Mouse (Mus musculus) liver, embryonic 14.5 days (tissue): ENCODE data around the gene Celsr1.

Experiments used
- CTCF ChIP-seq: IDR thresholded peaks from 2 replicates; pipeline ENCODE4 v1.5.1; 2016; ENCODE audit warnings: antibody characterized with exemption, low read depth, control low read depth
- EP300 ChIP-seq: IDR thresholded peaks from 2 replicates; pipeline ENCODE4 v1.6.1; 2016; ENCODE audit warnings: antibody characterized with exemption, low read depth

GRCm38 (mm10) chr15:86007690-86008121 is 25.9 kb downstream of the Celsr1 start:
- TF ChIP-seq CTCF (no peak), EP300 (no peak)
